Mouse (Mus musculus) testis, adult 2 months (tissue): ENCODE data around the gene Trim44.

Source experiments
- CTCF ChIP-seq: fragments of 200-500 bp; IDR thresholded peaks from 2 replicates; pipeline ENCODE4 v1.5.1; 2012; ENCODE audit warnings: low read depth, mild to moderate bottlenecking, inconsistent platforms, low read length, moderate library complexity; ENCODE audit not compliant: control insufficient read depth, insufficient read depth, insufficient replicate concordance
- POLR2A ChIP-seq: fragments of 200-500 bp; IDR thresholded peaks from 2 replicates; pipeline ENCODE4 v1.6.1; 2012; ENCODE audit warnings: low read depth, mild to moderate bottlenecking, inconsistent platforms, low read length, moderate library complexity; ENCODE audit not compliant: control insufficient read depth

DNA sequence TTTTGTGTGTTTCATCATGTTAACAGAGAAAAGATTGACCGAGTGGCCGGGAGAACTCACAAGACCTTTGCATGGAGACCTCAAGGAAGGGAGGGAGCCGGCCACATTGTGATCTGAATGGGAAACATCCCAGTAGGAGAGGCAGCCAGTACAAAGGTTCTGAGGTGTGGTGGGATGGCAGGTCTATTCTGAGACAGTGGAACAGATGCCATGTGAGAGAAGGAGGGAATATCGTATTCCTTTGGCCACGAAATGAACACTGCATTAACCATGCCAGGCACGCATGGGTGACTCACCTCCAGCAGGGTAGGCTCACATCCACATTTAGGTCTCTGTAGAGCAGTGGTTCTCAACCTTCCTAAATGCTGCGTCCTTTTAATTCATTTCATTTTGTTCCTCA is 154.4 kb downstream of the Trim44 start:
- no peak for TF ChIP-seq CTCF
- TF ChIP-seq POLR2A = no peak
